Mouse (Mus musculus) kidney, postnatal 0 days (tissue): Measurements from ENCODE around the gene Igfbp2. TPM values are rescaled to one million over a fixed set of nuclear protein-coding genes. Genes with fewer than 3 reads are reported as not detected.

Experiments used
- ATAC-seq: fragments of 200-750 bp; cut with Nextera tagmentation; replicated peaks from 2 replicates; pipeline ENCODE4 v1.8.0; 2017; ENCODE audit warnings: low read depth, moderate number of reproducible peaks, moderate TSS enrichment, moderate library complexity; ENCODE audit not compliant: low FRiP score
- DNase-seq: peaks from one replicate; pipeline ENCODE4 v3.0.0-alpha.2; 2016; ENCODE audit warnings: low spot score
- H3K27ac ChIP-seq: fragments of 300-500 bp; sonication (generic); 2 replicates; pipeline ENCODE4 v1.5.1; 2014; ENCODE audit warnings: mild to moderate bottlenecking
- H3K27me3 ChIP-seq: fragments of 300-500 bp; sonication (generic); 2 replicates; pipeline ENCODE4 v1.6.1; 2014; ENCODE audit warnings: low read length, mixed read lengths; ENCODE audit not compliant: insufficient read depth
- H3K36me3 ChIP-seq: fragments of 300-500 bp; sonication (generic); 2 replicates; pipeline ENCODE4 v1.6.1; 2014; ENCODE audit warnings: low read length, mixed read lengths; ENCODE audit not compliant: insufficient read depth
- H3K4me1 ChIP-seq: fragments of 300-500 bp; sonication (generic); replicated peaks from 2 replicates; pipeline ENCODE4 v1.6.1; 2014; ENCODE audit warnings: antibody characterized with exemption, low read length, mixed read lengths; ENCODE audit not compliant: insufficient read depth
- H3K4me2 ChIP-seq: fragments of 300-500 bp; sonication (generic); 2 replicates; pipeline ENCODE4 v1.6.1; 2014; ENCODE audit warnings: mild to moderate bottlenecking, low read length, moderate library complexity, mixed read lengths
- H3K4me3 ChIP-seq: fragments of 300-500 bp; sonication (generic); replicated peaks from 2 replicates; pipeline ENCODE4 v1.5.1; 2014; ENCODE audit warnings: low read depth, low read length
- H3K9ac ChIP-seq: fragments of 300-500 bp; sonication (generic); 2 replicates; pipeline ENCODE4 v1.6.1; 2014; ENCODE audit warnings: low read depth, low read length
- H3K9me3 ChIP-seq: fragments of 300-500 bp; sonication (generic); replicated peaks from 2 replicates; pipeline ENCODE4 v1.6.1; 2016; ENCODE audit warnings: low read length, inconsistent platforms, mixed read lengths
- CTCF ChIP-seq: IDR thresholded peaks from 2 replicates; pipeline ENCODE4 v1.5.1; 2016; ENCODE audit warnings: antibody characterized with exemption, low read depth, mild to moderate bottlenecking, moderate library complexity
- WGBS: fragments of 180-500 bp; shearing (Covaris S2); extraction: QIAGEN DNeasy Blood & Tissue Kit; methylation state at CpG from one replicate; pipeline ENCODE4 v1.1.7; 2014; 5-methylcytosine and 5-hydroxymethylcytosine counted together
- polyA plus RNA-seq: library from polyadenylated mRNA; unstranded; fragments of >200 nt; fragmentation: Nextera tagmentation; extraction: Ambion mirVana; gene quantifications from 2 replicates; pipeline ENCODE4 v1.2.1, GENCODE M21; 2015

Gene Igfbp2
- polyA plus RNA-seq, 1 experiment from 2014 or later = 123 TPM

GRCm38 (mm10) chr1:72855729-72856128, 31.4 kb downstream of the Igfbp2 start:
- no peak for TF ChIP-seq CTCF

GRCm38 (mm10) chr1:72856209-72856909, 32.1 kb downstream of the Igfbp2 start:
- Histone ChIP-seq H3K36me3 (peaks cover 14% of the 10 kb centered on the region), H3K27ac (no peak overlapping the region), H3K9me3 (no peaks in the 10 kb centered on the region), H3K4me2 (no peak overlapping the region), H3K9ac (no peak overlapping the region), H3K27me3 (no peaks in the 10 kb centered on the region), H3K4me1 (no peaks in the 10 kb centered on the region), H3K4me3 (no peak overlapping the region)
- TF ChIP-seq CTCF = 0 out of 2 replicates have a peak, but pooled peaks have one; percentile 5
- WGBS = 74% methylated on average over 19 of the region's 19 CpGs
- ATAC-seq (0 out of 2 replicates have a peak, but pooled peaks have one; percentile 18), DNase-seq (no peak)

More at GRCm38 (mm10) chr1:72855729-72856128, 31.4 kb downstream of the Igfbp2 start:
- ATAC-seq (no peak), DNase-seq (no peak)
- no peak overlapping the region for H3K9ac ChIP-seq
- peaks cover 14% of the 10 kb centered on the region for H3K36me3 ChIP-seq
- H3K27ac ChIP-seq = no peak overlapping the region
- H3K27me3 ChIP-seq = no peaks in the 10 kb centered on the region
- no peak overlapping the region for H3K4me2 ChIP-seq
- no peaks in the 10 kb centered on the region for H3K9me3 ChIP-seq
- H3K4me3 ChIP-seq = no peak overlapping the region
- no peaks in the 10 kb centered on the region for H3K4me1 ChIP-seq
- WGBS = 83% methylated on average over 10 of the region's 10 CpGs

GRCm38 (mm10) chr1:72857142-72857541, 32.8 kb downstream of the Igfbp2 start:
- Histone ChIP-seq H3K4me3 (no peak overlapping the region), H3K9me3 (no peaks in the 10 kb centered on the region), H3K36me3 (peaks cover 15% of the 10 kb centered on the region), H3K4me2 (no peak overlapping the region), H3K9ac (no peak overlapping the region), H3K4me1 (no peaks in the 10 kb centered on the region), H3K27me3 (no peaks in the 10 kb centered on the region), H3K27ac (no peak overlapping the region)
- TF ChIP-seq CTCF = no peak
- ATAC-seq = no peak
- WGBS = 70% methylated on average over 7 of the region's 7 CpGs
- no peak for DNase-seq

GRCm38 (mm10) chr1:72857631-72858030, 33.3 kb downstream of the Igfbp2 start:
- H3K9ac ChIP-seq = no peak overlapping the region
- 58% methylated on average over 5 of the region's 5 CpGs for WGBS
- no peak for TF ChIP-seq CTCF
- H3K4me3 ChIP-seq = no peak overlapping the region
- H3K36me3 ChIP-seq = peaks cover 20% of the 10 kb centered on the region
- no peaks in the 10 kb centered on the region for H3K4me1 ChIP-seq
- ATAC-seq = no peak
- DNase-seq = no peak
- H3K4me2 ChIP-seq = no peak overlapping the region
- H3K27me3 ChIP-seq = no peaks in the 10 kb centered on the region
- H3K27ac ChIP-seq = no peak overlapping the region
- no peaks in the 10 kb centered on the region for H3K9me3 ChIP-seq

DNA sequence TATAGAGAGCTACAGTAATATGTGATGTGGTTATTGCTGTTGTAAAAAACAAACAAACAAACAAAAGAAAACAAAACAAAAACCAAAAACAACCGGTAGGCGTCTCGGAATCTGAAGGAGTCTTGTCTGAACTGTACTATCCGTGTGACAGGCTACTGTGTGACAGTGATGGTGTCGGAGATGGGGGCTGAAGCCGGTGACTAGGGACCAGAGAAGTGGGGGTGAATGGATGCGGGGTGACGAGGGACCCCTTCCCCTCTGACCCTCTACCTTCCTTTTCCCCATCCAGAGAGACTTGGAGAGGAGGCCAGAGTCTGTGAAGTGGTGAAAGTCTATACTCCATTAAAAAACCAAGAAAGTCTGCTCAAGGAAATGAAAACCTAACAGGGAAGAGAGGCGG, 34.0 kb downstream of the Igfbp2 start:
- DNase-seq = no peak
- 80% methylated on average over 9 of the region's 9 CpGs for WGBS

GRCm38 (mm10) chr1:72858874-72859273, 34.6 kb downstream of the Igfbp2 start:
- no peaks in the 10 kb centered on the region for H3K27me3 ChIP-seq
- ATAC-seq (no peak), DNase-seq (no peak)
- WGBS = 75% methylated on average over 5 of the region's 5 CpGs
- no peaks in the 10 kb centered on the region for H3K4me1 ChIP-seq
- no peaks in the 10 kb centered on the region for H3K9me3 ChIP-seq
- no peak overlapping the region for H3K4me2 ChIP-seq
- H3K36me3 ChIP-seq = peaks cover 21% of the 10 kb centered on the region
- no peak for TF ChIP-seq CTCF
- no peak overlapping the region for H3K9ac ChIP-seq
- H3K4me3 ChIP-seq = no peak overlapping the region
- H3K27ac ChIP-seq = no peak overlapping the region

More for the DNA sequence above, 34.0 kb downstream of the Igfbp2 start:
- no peak overlapping the region for H3K4me2 ChIP-seq
- H3K27me3 ChIP-seq = no peaks in the 10 kb centered on the region
- no peak for TF ChIP-seq CTCF
- no peaks in the 10 kb centered on the region for H3K9me3 ChIP-seq
- H3K36me3 ChIP-seq = peaks cover 21% of the 10 kb centered on the region
- H3K4me1 ChIP-seq = no peaks in the 10 kb centered on the region
- no peak overlapping the region for H3K27ac ChIP-seq
- H3K4me3 ChIP-seq = no peak overlapping the region
- no peak overlapping the region for H3K9ac ChIP-seq
- ATAC-seq = no peak
